Mouse (Mus musculus) intestine, embryonic 14.5 days (tissue): ENCODE results near the gene Nlrc4. TPM values are rescaled to one million over a fixed set of nuclear protein-coding genes. Genes with fewer than 3 reads are reported as not detected.

Experiments
- ATAC-seq: fragments of 200-750 bp; cut with Nextera tagmentation; replicated peaks from 2 replicates; pipeline ENCODE4 v1.8.0; 2017; ENCODE audit warnings: low read depth, moderate number of reproducible peaks, moderate TSS enrichment, moderate library complexity; ENCODE audit not compliant: low FRiP score, low TSS enrichment
- DNase-seq: peaks from one replicate; pipeline ENCODE4 v3.0.0-alpha.2; 2018; ENCODE audit warnings: low spot score
- H3K27ac ChIP-seq: fragments of 300-500 bp; sonication (generic); 2 replicates; pipeline ENCODE4 v1.5.1; 2014; ENCODE audit warnings: low read depth, mild to moderate bottlenecking, control low read depth
- H3K27me3 ChIP-seq: fragments of 300-500 bp; sonication (generic); replicated peaks from 2 replicates; pipeline ENCODE4 v1.6.1; 2014; ENCODE audit warnings: low read length, control low read depth; ENCODE audit not compliant: control insufficient read depth, insufficient read depth
- H3K36me3 ChIP-seq: fragments of 300-500 bp; sonication (generic); 2 replicates; pipeline ENCODE4 v1.6.1; 2014; ENCODE audit warnings: low read length, control low read depth; ENCODE audit not compliant: control insufficient read depth, insufficient read depth
- H3K4me1 ChIP-seq: fragments of 300-500 bp; sonication (generic); replicated peaks from 2 replicates; pipeline ENCODE4 v1.6.1; 2014; ENCODE audit warnings: low read length, control low read depth, mixed read lengths; ENCODE audit not compliant: control insufficient read depth, insufficient read depth
- H3K4me2 ChIP-seq: fragments of 300-500 bp; sonication (generic); 2 replicates; pipeline ENCODE4 v1.6.1; 2014; ENCODE audit warnings: low read length
- H3K4me3 ChIP-seq: fragments of 300-500 bp; sonication (generic); 2 replicates; pipeline ENCODE4 v1.5.1; 2014; ENCODE audit warnings: low read depth, low read length, control low read depth, mixed read lengths
- H3K9ac ChIP-seq: fragments of 300-500 bp; sonication (generic); 2 replicates; pipeline ENCODE4 v1.6.1; 2014; ENCODE audit warnings: mild to moderate bottlenecking, low read length
- H3K9me3 ChIP-seq: fragments of 300-500 bp; sonication (generic); 2 replicates; pipeline ENCODE4 v1.6.1; 2016; ENCODE audit warnings: low read length, control low read depth; ENCODE audit not compliant: control insufficient read depth
- WGBS: fragments of 180-500 bp; shearing (Covaris S2); extraction: QIAGEN DNeasy Blood & Tissue Kit; methylation state at CpG from one replicate; pipeline ENCODE4 v1.1.7; 2014; 5-methylcytosine and 5-hydroxymethylcytosine counted together
- polyA plus RNA-seq: library from polyadenylated mRNA; unstranded; fragments of >200 nt; fragmentation: Nextera tagmentation; extraction: Ambion mirVana; gene quantifications from 2 replicates; pipeline ENCODE4 v1.2.1, GENCODE M21; 2014

Gene Nlrc4
- polyA plus RNA-seq, 1 experiment from 2014 or later, result 6.3 TPM

GRCm38 (mm10) chr17:74395383-74396065 is 63.4 kb downstream of the Nlrc4 start, which contains the start of gene Slc30a6:
TSS of gene Slc30a6 (plus strand) at chr17:74395608.
- ATAC-seq (peak; percentile 98), DNase-seq (peak; percentile 95)
- Histone ChIP-seq H3K4me3 (peak within 1 kb of the TSS; percentile 72), H3K36me3 (no peaks in the 10 kb centered on the region), H3K27me3 (no peaks in the 10 kb centered on the region), H3K9ac (peak within 1 kb of the TSS; percentile 78), H3K27ac (peak within 1 kb of the TSS; percentile 80), H3K4me2 (peak within 1 kb of the TSS; percentile 69), H3K4me1 (0 out of 2 replicates have a peak, but pooled peaks cover 3% of the 10 kb centered on the region), H3K9me3 (no peaks in the 10 kb centered on the region)
- under 1% methylated on average over 41 of the region's 41 CpGs for WGBS

- peak overlapping the region; percentile 44 for H3K9ac ChIP-seq
- WGBS, result 27% methylated on average over 16 of the region's 16 CpGs
- H3K4me2 ChIP-seq, result peak overlapping the region; percentile 69
- H3K4me1 ChIP-seq, result 0 out of 2 replicates have a peak, but pooled peaks cover 3% of the 10 kb centered on the region
- peak overlapping the region; percentile 72 for H3K4me3 ChIP-seq
- ATAC-seq (peak; percentile 48), DNase-seq (peak; percentile 63)
- H3K9me3 ChIP-seq, result no peaks in the 10 kb centered on the region
- peak overlapping the region; percentile 80; the same call in 1 of the 2 replicates for H3K27ac ChIP-seq
- no peaks in the 10 kb centered on the region for H3K27me3 ChIP-seq
- peaks cover 4% of the 10 kb centered on the region; the same call in 1 of the 2 replicates for H3K36me3 ChIP-seq
Measured at GRCm38 (mm10) chr17:74394855-74395254, 64.1 kb downstream of the Nlrc4 start.

DNA sequence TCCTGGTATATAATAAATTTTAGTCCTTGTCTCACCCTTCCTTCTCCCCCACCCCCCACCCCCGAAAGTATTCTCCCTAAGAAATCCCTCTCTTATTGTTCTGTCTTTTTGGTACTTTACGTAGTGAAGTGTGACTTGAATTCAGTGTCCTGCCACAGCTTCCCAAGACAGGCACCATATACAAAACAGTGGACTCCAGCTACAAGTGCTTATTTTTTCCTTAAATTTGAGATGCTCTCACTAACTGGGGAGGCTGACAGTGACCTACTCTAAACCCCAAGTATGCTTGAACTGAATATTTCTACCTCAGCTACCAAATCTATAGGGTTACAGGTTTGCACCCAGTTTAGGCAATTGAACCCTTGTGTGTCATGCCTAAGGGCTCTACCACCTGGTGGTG is 64.6 kb downstream of the Nlrc4 start:
- no peak overlapping the region for H3K9ac ChIP-seq
- 85% methylated on average over 2 of the region's 2 CpGs for WGBS
- no peak overlapping the region for H3K4me3 ChIP-seq
- H3K4me1 ChIP-seq, result 0 out of 2 replicates have a peak, but pooled peaks cover 3% of the 10 kb centered on the region
- DNase-seq (no peak), ATAC-seq (no peak)
- H3K27me3 ChIP-seq, result no peaks in the 10 kb centered on the region
- H3K9me3 ChIP-seq, result no peaks in the 10 kb centered on the region
- H3K27ac ChIP-seq, result no peak overlapping the region
- H3K4me2 ChIP-seq, result no peak overlapping the region; the same call in 1 of the 2 replicates
- H3K36me3 ChIP-seq, result peaks cover 6% of the 10 kb centered on the region

GRCm38 (mm10) chr17:74389847-74390246 is 69.1 kb downstream of the Nlrc4 start:
- H3K4me1 ChIP-seq, result no peaks in the 10 kb centered on the region
- H3K9ac ChIP-seq, result no peak overlapping the region
- no peaks in the 10 kb centered on the region for H3K27me3 ChIP-seq
- H3K4me3 ChIP-seq, result no peak overlapping the region
- peaks cover 42% of the 10 kb centered on the region for H3K36me3 ChIP-seq
- 73% methylated on average over 3 of the region's 3 CpGs for WGBS
- no peak overlapping the region for H3K27ac ChIP-seq
- H3K4me2 ChIP-seq, result no peak overlapping the region
- ATAC-seq (no peak), DNase-seq (no peak)
- H3K9me3 ChIP-seq, result no peaks in the 10 kb centered on the region

GRCm38 (mm10) chr17:74386657-74387056 is 72.3 kb downstream of the Nlrc4 start:
- H3K9ac ChIP-seq, result no peak overlapping the region
- DNase-seq (no peak), ATAC-seq (no peak)
- no peaks in the 10 kb centered on the region for H3K9me3 ChIP-seq
- peaks cover 72% of the 10 kb centered on the region for H3K36me3 ChIP-seq
- no peak overlapping the region for H3K27ac ChIP-seq
- no peak overlapping the region for H3K4me3 ChIP-seq
- no peaks in the 10 kb centered on the region for H3K27me3 ChIP-seq
- H3K4me2 ChIP-seq, result no peak overlapping the region
- H3K4me1 ChIP-seq, result no peaks in the 10 kb centered on the region

DNA sequence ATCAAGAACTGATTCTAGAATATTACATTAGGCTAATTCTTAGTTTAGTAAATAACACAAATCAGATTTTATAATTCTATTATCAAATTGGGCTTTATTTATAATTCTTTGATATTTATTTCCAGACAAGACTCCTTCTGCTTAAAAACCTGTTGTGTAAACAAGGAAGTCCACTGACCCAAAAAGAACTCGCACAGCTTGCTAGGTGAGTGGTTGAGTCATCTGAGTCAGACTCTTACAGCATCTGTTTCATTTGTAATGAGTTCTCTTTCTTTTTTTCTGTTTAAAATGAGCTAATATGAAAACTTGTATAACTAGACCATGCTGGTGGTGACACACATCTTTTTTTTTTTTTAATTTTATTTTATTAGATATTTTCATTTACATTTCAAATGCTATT is 82.0 kb downstream of the Nlrc4 start:
- no peak overlapping the region for H3K4me3 ChIP-seq
- no peak for DNase-seq
- H3K9ac ChIP-seq, result no peak overlapping the region
- no peak overlapping the region for H3K4me2 ChIP-seq
- peaks cover 78% of the 10 kb centered on the region for H3K36me3 ChIP-seq
- 87% methylated on average over 1 of the region's 1 CpGs for WGBS
- H3K27ac ChIP-seq, result no peak overlapping the region
- ATAC-seq, result no peak
- no peaks in the 10 kb centered on the region for H3K9me3 ChIP-seq
- no peaks in the 10 kb centered on the region for H3K27me3 ChIP-seq
- H3K4me1 ChIP-seq, result no peaks in the 10 kb centered on the region

Other genes starting within 250 kb of the Nlrc4 start
- 86.7 and 92.9 TPM in 2 replicates for gene Memo1, start 163.6 kb downstream of the Nlrc4 start, polyA plus RNA-seq
- 239 and 242 TPM in 2 replicates for gene Dpy30, start 135.2 kb downstream of the Nlrc4 start, polyA plus RNA-seq
- gene Spast, start 120.2 kb downstream of the Nlrc4 start, polyA plus RNA-seq, result 17.3 and 19.3 TPM in 2 replicates
- gene Slc30a6, start 63.5 kb downstream of the Nlrc4 start, polyA plus RNA-seq, result 37.4 and 39.4 TPM in 2 replicates
- gene Yipf4, start 30.4 kb upstream of the Nlrc4 start, polyA plus RNA-seq, result 60.1 and 63.8 TPM in 2 replicates
- 105 and 109 TPM in 2 replicates for gene Birc6, start 69.2 kb upstream of the Nlrc4 start, polyA plus RNA-seq